Mouse (Mus musculus) embryo, embryonic 9.5 days (tissue): ENCODE data around the gene Chuk.
"Not testable (repeated sequence)": the region's sequence is repeated elsewhere in the genome, so short reads cannot be mapped to it uniquely, and the experiment has no call there.

Experiments used
- DNase-seq: peaks from one replicate; pipeline ENCODE4 v3.0.0-alpha.2; 2017; ENCODE audit errors: extremely low spot score

Chuk gene

DNA sequence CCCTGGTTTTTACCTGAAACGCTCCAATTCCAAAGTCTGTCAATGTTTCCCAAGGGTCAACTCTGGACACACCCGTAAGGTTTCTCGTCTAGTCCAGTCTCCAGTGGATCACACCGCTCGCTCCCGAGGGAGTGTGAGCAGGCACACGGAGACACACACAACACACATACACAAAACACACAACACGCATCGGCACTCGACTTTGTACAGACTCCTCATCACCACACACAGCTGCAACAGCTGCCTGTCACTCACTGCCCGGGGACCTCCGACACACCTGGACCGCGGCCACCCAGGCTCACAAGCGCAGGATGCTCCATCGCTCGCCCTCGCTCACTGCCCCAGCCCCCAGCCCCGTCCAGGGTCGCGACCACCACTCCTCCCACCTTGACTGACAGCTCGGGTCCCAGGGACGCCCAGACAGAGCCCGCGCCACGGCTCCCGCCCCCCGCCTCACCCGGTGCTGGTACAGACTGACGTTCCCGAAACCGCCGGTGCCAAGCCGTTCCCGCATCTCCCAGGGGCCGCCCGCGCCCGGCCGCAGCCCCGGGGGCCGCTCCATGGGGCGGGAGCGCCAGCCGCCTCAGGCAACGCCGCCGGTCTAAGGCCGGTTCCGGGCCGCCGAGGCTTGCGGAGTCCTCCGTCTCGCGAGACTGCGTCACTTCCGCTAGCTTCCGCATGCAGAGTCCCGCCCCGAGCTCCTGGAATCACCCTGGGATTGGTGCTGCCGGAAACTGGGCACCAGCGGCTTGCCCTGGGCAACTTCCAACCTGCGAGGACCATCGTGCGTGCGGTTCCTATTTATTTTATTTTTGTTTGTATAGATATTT, at the start of gene Chuk:
Gene Chuk, minus strand, starts transcription at position 650 of the 830 bp plus-strand sequence.
- peak; percentile 93 for DNase-seq

DNA sequence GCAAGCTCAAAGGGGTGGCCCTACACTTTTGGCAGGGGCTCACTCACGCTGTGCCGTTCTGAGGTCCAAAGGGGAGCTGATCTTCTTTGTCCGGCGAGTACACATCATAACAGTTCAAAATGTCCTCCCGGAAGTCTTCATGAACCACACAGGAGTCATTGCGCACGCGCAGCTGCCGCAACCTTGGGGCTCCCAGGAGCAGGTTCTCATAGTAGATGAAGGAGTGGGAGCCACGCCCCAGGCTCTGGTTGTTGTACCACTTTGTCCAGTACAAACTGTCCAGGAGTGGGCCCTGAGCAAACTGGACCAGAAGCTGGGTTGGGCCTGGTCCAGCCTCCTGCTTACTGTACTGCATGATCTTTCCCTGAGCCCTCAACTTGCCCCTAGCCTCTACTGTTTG, 49.7 kb upstream of the Chuk start:
- DNase-seq, result no peak

DNA sequence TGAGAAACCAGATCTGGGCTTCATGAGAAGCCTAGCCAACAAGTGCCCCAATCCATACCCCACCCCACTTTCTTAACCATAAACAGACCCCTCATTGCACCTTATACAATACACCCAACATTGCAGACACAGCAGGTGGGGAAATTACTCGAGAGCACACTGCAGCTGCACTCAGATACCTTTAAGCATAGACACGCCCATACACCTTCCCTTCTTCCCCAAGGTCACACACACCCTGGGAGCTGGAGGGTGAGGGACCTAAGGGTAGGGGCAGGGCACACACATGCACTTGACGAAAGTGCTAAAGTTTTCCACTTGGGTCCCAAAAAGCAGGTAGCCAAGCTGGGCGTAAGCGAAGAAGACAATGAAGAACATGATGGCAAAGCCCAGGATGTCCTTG, 46.5 kb upstream of the Chuk start:
- no peak for DNase-seq

- DNase-seq, result no peak
Measured at GRCm38 (mm10) chr19:44148991-44149390, 41.7 kb upstream of the Chuk start.

GRCm38 (mm10) chr19:44148345-44148744, 41.1 kb upstream of the Chuk start:
- DNase-seq, result no peak

GRCm38 (mm10) chr19:44146951-44147350, 39.7 kb upstream of the Chuk start:
- no peak for DNase-seq

DNA sequence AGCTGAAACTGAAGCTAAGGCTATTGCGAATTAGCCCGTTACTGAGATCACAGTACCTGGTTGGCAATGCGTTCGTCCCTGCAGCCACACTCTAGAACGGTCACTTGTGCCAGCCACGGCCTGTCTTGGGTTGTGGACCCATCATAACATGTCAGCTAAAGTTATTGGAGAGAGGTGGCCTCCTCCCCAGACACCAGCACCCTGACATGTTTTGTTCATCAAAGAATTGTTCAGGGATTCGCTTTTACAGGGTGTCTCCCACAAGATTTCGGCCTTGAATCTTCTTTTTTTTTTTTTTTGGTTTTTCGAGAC, 39.2 kb upstream of the Chuk start:
- DNase-seq, result no peak

DNA sequence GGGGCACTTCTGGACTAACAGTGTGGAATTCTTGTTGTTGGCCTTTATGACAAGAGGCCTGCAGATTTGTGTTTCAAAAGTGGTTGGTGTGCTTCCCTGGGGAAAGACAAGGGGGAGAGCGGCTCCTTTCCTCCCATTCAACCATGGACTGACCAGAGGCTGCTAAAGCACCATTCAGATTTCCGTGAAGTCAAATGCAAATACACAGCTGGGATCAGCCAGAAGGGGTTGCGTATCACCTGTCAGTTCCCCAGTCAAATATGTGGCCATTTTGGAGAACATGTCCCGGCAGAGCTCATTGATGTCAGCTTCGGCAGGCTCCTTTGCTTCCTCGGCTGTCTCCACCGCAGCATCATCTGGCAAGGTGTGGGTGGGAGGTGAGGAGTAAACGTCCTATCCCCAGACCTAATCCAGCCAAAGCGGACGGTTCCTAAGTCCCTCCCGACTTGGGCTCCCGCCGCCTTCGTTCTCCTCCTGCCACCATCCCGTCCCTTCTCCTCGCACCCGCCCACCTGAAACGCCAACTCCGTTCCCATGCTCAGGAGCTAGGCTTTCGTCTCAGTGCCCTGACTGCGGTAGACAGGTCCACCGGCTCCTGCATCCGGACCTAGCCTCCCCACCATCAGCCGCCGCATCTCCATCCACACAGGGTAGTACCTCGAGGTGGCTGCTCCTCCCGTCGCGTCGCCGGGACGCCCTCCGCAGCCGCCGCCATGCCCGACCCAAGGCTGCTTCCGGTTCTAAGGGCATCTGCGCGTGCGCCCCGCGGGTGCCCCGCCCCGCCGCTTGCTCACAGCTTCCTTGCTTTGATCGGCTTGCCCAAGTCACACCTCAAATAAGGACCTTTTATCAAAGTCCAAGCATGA, 38.7 kb upstream of the Chuk start, which contains the start of gene Bloc1s2:
Gene Bloc1s2, minus strand, starts transcription at position 745 of the 866 bp plus-strand sequence.
- DNase-seq, result peak; percentile 85

DNA sequence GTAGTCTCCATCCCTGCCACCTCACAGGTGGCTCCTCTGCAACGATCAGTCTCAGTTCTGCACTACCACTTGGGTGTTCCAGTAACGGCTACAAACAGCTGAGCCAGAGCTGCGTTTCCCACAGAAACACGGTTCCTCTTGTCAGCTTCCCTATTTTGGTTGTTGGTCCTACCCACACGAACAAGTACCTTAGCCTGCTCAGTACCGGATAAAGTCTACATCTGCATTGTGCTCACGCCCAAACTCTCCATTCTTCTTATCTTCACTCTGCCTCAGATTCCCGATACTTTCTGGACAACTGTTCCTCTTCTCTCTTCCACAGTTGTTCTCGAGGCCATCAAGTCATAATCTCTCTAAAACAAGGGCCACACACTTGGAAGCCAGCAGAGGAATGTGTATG, 37.1 kb upstream of the Chuk start:
- DNase-seq, result no peak

DNA sequence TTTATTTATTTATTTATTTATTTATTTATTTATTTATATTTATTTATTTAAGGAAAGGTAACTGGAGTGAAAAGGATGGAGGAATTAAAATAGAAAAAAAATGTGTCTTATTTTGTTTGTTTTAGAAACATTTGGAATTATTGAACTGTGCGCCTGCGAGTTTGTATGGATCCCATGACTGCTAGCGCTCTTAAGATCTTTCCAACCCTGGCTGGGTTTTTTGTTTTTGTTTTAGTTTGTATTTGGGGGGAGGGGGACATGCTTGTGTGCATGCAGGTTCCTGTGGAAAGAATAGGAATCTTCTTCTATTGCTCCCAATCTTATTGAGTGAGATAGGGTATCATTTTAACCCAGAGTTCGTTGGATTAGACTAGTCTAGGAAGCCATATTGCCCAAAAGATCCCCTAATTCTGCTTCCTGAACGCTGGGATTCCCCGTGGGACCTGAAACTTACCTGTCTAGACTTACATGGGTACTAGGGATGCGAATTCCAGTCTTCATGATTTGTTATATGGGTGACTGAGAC, 28.7 kb upstream of the Chuk start:
- peak; percentile 22 for DNase-seq

DNA sequence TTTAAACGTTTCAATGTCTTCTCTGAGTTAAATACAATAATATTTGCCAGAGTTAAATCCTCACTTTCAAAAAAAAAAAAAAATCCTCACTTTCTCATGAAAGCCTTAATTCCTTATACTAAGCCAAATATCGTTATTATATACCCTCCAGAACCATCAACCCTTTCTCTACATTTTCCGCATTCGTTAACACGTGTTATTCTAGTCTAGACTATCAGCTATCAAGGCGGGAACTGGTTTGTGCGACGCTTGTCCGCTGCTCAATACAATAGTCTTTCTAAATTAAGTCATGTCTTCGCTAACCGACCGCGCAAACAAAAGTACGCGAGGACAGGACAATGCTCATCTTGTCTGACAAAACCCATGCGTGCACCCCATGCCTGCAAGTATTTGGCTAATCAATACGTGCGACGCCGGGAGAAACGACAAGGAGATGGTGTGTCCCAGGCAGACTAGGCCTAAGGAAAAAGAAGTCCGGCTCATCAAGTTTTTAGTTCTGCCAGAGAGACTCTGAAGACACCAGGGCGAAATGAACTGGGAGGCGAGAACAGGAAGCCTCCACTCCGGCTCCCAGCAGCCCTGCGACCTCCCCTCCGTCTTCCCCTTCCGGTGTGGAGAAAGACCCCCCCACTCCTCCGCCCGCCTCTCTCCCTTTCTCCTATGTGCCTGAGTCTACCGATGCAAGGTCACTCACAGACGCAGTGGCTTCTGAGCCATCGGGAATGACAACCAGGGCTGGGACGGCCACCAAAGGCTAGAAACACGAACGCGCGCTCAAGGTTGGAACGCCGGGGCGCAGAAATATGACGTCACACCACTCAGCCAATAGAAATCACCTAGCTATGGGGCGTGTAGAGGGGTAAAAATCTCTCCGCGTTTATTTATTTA, 28.0 kb upstream of the Chuk start, which contains the start of gene Cwf19l1:
Gene Cwf19l1, minus strand, starts transcription at position 805 of the 888 bp plus-strand sequence.
- DNase-seq, result peak; percentile 88

DNA sequence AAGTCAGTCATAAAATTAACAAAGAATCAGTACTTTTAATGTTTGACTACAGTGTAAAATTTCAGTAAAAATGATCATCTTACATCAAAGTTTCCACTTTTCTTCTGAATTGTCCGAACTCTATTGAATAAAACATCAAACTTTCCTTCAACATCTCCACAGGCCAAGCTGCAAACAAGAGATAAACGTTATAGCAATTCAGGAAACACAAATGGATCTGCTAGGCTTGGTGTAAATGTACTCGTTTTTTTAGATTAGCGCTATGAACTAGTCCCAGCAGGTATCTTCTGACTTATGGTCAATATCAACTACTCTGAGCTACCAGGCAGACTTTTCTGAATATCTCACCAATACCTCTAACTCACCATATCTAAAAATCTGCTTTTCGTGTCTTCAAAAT, 25.6 kb upstream of the Chuk start:
- no peak for DNase-seq

DNA sequence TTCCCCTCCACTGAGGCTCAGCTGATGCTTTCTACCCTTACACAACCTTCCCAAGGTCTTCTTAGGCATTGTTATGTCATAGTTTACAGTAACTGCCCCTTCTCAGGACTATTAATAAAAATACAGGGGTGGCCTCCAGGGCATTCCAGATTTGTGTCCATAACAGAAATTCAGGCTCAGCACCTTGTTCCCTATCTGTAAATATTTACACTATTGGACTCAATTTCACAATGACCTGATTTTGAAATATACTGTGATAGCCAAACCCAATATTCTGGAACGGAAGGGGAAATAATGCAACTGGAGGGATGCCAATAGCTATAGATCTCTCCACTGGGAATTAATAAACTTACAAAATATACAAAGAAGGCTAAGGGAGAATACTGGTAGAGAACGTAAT, 21.3 kb upstream of the Chuk start:
- no peak for DNase-seq

- DNase-seq, result no peak
Measured at GRCm38 (mm10) chr19:44127729-44128497, 20.6 kb upstream of the Chuk start.

DNA sequence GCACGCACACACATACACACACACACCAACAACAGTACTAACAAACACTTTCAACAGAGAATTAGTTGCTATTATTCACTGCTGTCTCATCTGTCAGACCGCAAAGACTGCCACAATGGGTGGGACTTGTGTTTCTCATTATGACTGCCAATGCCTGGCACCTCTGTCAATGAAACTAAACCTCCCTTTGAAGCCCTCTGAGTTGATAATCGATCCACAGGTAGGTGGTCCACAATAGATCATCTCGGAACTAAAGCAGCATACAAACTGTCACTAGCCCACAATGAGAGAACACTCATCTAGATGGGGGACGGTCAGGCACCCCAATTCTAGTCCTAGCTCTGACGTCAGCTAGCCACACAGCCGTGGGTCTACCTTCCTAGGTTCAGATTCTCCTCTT, 13.9 kb upstream of the Chuk start:
- no peak for DNase-seq

DNA sequence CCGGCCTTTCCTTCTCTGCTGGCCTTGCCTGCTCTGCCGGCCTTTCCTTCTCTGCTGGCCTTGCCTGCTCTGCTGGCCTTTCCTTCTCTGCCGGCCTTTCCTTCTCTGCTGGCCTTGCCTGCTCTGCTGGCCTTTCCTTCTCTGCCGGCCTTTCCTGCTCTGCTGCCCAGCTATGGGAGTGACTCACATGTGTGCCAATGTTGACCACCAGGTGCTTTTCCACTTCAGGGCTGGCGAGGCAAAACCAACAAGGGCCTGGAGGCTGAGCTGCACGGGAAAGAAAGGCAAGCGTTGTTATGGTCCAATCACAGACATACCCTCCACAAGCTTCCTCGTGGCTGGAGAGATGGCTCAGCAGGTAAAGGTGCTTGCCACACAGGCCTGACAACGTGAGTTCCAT, 13.4 kb upstream of the Chuk start:
- DNase-seq, result not testable (repeated sequence)

DNA sequence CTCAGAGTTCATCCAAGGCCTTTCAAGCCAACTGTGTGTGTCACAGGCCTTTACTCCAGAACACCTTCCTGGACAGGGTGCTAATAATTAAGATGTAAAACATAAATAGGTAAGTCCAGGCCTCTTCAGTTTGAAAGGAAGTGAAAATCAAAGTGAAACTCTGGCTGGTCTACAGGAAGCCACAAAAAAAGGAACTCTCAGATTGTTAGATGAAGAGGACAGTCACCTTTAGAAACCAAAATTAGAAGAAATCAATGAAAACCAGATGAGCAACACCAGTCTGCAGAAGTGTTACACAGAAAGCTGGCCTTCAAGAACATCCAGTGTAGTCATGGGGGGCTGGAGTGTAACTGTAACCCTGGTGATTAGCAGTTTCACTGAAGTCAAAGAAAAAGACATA, 10.5 kb upstream of the Chuk start:
- no peak for DNase-seq

DNA sequence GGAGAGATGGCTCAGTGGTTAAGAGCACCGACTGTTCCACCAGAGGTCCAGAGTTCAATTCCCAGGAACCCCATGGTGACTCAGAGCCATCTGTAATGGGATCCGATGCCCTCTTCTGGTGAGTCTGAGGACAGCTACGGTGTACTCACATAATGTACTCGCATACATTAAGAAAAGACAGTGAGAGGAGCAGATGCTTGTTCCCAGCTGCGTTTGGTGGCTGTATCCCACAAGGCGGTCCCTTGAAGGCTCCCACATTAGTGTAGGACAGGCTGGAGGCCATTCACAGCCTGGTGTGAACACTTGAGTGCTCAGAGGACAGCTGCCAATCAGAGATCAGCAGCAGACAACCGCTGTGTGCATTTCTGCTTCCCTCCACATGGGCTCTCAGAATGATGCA, 4.4 kb upstream of the Chuk start:
- peak; percentile 20 for DNase-seq

GRCm38 (mm10) chr19:44110356-44110755, 3.1 kb upstream of the Chuk start:
- no peak for DNase-seq

GRCm38 (mm10) chr19:44108996-44109395, 1.7 kb upstream of the Chuk start:
- DNase-seq, result no peak
